Mouse (Mus musculus) ovary, postnatal 36 days (tissue): ENCODE data around the gene Ascl5.

Source experiments
- DNase-seq: peaks from one replicate; pipeline ENCODE4 v3.0.0; 2022; ENCODE audit warnings: low spot score, mixed read lengths

Ascl5 gene

DNA sequence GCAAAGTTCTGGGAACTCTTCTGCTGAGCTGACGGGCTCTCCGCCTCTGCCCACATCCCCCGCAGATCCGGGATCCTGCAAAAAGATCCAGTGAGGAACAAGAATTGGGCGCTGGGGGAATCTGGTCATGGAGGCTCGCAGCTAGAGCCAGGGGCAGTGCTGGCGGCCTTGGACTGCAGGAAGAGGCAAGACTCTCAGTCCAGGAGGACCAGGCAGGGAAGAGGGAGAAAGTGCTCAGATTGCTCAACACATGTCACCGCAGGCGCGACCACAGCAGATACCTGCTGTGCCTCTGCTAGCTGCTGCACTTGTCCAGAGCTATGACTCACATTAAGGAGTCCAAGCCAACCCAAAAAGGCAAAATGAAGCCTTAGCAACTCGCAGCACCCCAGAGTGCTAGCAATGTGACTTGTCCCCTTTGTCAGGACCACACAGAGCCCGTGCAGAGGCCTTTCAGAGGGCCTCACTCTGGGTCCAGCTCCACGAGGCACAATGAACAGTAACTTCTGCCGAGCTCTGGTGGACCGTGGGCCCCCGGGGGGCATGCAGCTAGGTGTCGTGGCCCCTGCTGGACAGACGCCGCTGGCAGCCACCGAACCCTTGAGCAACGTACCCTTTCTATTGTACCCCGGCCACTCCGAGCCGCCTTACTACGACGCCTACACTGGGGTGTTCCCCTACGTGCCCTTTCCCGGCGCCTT lies at the start of gene Ascl5:
Gene Ascl5 (plus strand): TSS at position 493 of the 701 bp plus-strand sequence.
- no peak for DNase-seq

- DNase-seq, result no peak
These were observed 49.2 kb upstream of the Ascl5 start for GRCm38 (mm10) chr1:136001438-136001837.

DNA sequence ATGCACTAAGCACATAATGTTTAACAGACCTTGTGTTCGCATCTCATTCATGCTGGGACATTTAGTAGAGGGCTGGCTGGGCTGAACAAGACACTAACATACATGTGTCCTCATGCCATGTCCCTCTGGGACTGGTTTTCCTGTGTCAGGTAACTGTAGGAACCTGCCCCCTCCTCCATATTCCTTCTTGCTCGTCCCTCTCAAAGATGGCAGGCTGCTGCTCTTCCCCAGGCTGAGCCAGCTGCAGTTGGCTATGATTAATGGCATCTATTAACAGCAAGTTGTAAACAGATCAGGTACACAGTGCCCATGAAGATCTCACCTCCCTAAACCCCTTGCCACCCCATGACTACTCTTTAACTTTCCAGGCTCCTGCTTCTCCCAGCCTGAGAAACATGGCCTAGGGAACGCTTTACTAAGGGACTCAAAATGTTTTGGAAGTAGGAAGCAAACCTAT lies 44.3 kb upstream of the Ascl5 start, which contains the start of gene Igfn1:
Gene Igfn1 (minus strand): TSS at position 51 of the 457 bp plus-strand sequence.
- no peak for DNase-seq

GRCm38 (mm10) chr1:136007211-136008158 lies 43.1 kb upstream of the Ascl5 start, which contains the start of gene Tmem9:
Gene Tmem9, plus strand, starts transcription at chr1:136008150.
- DNase-seq, result peak; percentile 71

GRCm38 (mm10) chr1:136008159-136008533 lies 42.5 kb upstream of the Ascl5 start:
- no peak for DNase-seq

DNA sequence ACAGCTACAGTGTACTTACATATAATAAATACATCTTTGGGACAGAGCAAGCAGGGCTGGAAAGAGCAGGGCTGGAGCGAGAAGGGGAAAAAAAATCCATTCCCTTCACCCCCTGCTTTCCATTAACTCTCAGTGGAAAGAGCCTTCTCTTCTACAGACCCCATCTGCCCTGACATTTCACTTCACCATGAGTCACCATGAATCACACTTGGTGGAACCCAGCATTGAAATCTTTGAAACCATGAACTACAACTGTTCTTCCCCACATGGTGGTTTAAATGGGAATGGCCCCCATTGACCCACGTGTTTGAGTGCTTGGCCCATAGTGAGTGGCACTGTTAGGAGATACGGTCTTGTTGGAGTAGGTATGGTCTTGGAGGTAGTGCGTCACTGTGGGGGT lies 40.4 kb upstream of the Ascl5 start:
- DNase-seq, result no peak

- DNase-seq, result no peak
These were observed 37.1 kb upstream of the Ascl5 start for GRCm38 (mm10) chr1:136013513-136013912.

DNA sequence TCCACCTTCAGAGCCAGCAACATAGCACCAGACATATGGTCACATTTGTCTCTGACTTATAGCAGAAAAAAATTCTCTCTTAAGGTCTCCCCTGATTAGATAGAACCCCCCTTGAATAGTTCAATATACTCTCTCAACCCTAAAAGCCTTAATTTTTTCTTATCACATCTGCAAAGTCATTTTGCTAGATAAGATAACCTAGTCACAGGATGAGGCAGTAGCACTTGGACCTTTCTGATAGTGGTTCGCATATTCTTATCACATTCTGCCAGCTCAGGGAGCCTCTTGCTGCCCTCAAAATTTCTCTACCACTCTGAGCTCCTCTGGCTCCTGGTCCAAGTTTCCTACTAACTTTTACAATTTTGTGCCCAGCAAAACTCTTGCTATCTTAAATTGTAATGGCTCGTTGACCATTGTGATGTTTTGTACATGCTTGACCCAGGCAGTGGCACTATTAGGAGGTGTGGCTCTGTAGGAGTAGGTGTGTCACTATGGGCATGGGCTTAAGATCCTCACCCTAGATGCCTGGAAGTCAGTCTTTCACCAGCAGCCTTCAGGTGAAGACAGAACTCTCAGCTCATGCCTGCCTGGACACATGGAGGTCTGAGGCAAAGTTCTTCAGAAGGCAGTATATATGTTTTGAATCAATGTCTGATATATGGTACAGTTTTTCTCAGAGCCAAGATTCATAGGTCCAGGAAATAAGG lies 35.7 kb upstream of the Ascl5 start:
- no peak for DNase-seq

DNA sequence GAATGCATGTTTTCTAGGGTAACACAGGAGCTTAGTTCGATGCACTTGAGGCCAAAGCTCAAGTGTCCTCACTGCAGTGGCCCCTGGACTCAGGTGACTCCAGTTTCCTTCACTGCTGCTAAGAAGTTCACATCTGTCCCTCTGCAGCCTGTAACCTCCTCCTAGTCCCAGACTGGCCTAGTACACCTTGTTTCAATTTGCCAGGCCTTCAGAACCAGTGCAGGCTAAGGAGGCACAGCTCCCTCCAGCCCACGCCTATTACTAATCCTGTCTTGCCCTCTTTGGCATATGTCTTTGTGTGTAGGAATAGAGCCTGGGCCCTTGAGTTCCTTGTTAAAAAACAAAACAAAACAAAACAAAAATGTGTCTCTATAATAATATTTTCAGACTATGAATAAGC lies 33.3 kb upstream of the Ascl5 start:
- DNase-seq, result no peak

GRCm38 (mm10) chr1:136017907-136018313 lies 32.7 kb upstream of the Ascl5 start:
- peak; percentile 87 for DNase-seq

- DNase-seq, result peak; percentile 32
These were observed 32.0 kb upstream of the Ascl5 start for GRCm38 (mm10) chr1:136018390-136019189.

DNA sequence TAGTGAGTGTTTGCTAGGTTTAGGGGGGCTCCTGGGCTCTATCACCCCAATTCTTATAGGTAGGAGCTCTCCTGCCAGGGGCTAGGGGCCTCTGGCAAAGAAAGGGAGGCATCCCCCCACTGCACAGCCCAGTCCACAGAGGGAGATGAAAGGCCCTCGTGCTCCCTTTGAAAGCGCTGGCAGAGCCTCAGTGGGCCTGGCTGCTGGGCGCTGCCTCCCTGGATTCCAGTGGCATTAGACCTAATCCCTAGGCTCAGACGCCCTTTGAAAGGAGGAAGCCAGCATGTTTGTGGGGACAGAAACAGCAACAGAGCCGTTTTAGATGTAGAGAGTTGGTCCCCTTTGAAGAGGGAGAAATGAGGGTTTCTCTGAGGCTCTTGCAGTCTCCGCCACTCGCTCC lies 20.4 kb upstream of the Ascl5 start:
- no peak for DNase-seq

GRCm38 (mm10) chr1:136031697-136032096 lies 18.9 kb upstream of the Ascl5 start:
- DNase-seq, result no peak

DNA sequence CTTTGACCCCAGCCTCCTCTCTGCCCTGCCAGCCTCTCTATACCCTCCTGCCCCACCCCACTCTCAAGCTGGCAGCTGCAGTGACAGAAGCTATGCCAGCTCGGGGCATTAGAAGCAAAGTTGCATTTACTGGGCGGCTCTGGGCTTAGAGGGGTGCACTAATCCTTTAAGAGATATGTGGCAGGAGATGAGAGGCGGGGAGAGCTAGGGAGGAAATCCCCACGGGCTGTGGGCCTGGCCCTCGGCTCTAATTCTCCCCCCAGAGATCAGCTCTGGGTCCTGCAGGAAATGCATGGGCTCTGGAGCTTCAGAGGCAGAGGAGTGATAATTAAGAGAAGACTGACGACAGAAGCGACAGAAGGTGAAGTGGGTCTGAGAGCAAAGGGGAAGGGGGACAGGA lies 17.6 kb upstream of the Ascl5 start:
- DNase-seq, result no peak

- DNase-seq, result no peak
These were observed 11.7 kb upstream of the Ascl5 start for GRCm38 (mm10) chr1:136038746-136039538.

DNA sequence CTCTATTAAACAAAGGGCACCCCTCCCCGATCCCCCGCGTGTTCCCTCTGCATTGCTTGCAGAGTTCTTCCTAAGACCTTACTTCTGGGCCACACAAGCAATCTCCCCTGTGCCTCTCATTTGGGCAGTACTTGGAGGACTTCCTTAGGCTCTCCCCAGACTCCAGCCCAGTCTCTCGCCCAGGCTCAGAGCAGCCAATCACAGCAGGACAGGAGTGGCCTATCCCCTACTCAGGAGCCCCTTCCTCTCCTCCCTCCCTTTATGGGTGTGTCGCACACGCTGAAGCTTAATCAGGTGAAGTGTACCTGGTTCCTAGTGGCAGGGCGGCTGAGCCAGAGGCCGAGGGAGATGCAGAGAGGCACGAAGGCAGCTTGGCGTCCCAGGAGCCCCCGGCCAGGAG lies 10.2 kb upstream of the Ascl5 start:
- no peak for DNase-seq

GRCm38 (mm10) chr1:136040874-136041273 lies 9.7 kb upstream of the Ascl5 start:
- no peak for DNase-seq

GRCm38 (mm10) chr1:136045774-136046173 lies 4.8 kb upstream of the Ascl5 start:
- peak; percentile 50 for DNase-seq

DNA sequence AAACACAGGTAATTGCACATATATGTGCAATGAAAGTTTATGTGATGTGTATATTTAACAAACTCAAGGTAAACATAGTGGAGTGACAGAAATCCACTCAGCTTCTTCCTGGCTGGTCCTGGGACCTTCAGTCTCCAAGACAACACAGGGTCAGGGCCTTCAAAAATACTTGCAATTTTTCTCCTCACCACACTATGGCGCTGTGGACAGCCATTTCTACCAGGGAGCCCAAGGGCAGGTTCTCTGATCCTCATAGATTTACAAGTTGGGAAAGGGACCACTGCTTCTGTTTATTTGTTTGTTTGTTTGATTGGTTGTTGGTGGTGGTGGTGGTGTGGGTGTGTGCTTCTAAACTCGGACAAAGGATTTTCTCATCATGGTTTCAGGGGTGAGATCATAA lies 3.2 kb upstream of the Ascl5 start:
- no peak for DNase-seq

GRCm38 (mm10) chr1:136047894-136048293 lies 2.7 kb upstream of the Ascl5 start:
- no peak for DNase-seq

- DNase-seq, result no peak
These were observed 360 bp downstream of the Ascl5 start for GRCm38 (mm10) chr1:136051013-136051315.
